Comparison of ENCODE assay signal across 15 mouse cellular contexts in the genomic region with DNA sequence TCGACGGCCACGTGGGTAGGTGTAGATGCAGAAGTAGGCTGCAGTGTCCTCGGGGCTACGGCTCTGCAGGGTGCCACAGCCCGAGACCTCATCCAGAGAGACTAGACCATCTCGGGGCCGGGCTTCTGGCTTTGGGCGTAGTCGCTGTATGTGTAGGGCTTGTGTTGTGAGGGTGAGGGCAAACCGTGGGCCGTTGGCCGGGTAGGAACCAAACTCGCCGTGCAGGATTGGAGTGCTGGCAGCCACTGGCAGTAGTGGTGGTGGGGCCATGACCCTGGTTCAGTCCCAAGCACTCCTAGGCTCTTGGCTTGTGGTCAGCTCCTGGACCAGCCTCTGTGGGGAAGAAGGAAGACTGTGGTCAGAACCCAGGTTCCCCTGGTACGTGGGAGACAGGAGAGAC. TPM values are rescaled to one million over a fixed set of nuclear protein-coding genes. Genes with fewer than 3 reads are reported as not detected.
A peak's percentile ranks its signal among the peaks of the same experiment; 100 is the strongest.
DNase-seq lines count a peak whose midpoint lies in the region; ATAC-seq and TF ChIP-seq lines count a peak whose summit lies in the region.
"Had no signal": no experiment of that assay in that cellular context is flagged by ENCODE, and none has a peak within 500 bp of the region (broad histone marks: within the 10 kb centered on the region; RNA-seq: fewer than 3 reads in every experiment).

No protein-coding gene starts in this region.

- H3K27me3 ChIP-seq in forebrain, embryonic 13.5 days = no peaks in the 10 kb centered on the region
- H3K27me3 ChIP-seq in forebrain, embryonic 12.5 days = no peaks in the 10 kb centered on the region
- no peaks in the 10 kb centered on the region for H3K27me3 ChIP-seq in kidney, postnatal 0 days (ENCODE audit: insufficient read depth, low read length)
- no peaks in the 10 kb centered on the region for H3K27me3 ChIP-seq in kidney, embryonic 16.5 days (ENCODE audit: insufficient read depth, low read length)
- H3K27me3 ChIP-seq in E14TG2a.4 (ENCODE audit: insufficient read depth, low read length) = no peaks in the 10 kb centered on the region
- no peaks in the 10 kb centered on the region for H3K27me3 ChIP-seq in intestine, embryonic 15.5 days (replicated peaks)
- H3K27me3 ChIP-seq: heart, embryonic 15.5 days; limb, embryonic 15.5 days had no signal

- no peak for TF ChIP-seq CTCF in kidney, postnatal 0 days (IDR thresholded peaks at IDR 0.05; ENCODE audit: low read depth)
- TF ChIP-seq CTCF in E14TG2a.4 (conservative IDR thresholded peaks at IDR 0.05; ENCODE audit: low read length) = no peak

- peaks cover 40% of the 10 kb centered on the region for H3K36me3 ChIP-seq in forebrain, embryonic 13.5 days (ENCODE audit: poor library complexity, severe bottlenecking)
- peaks cover 42% of the 10 kb centered on the region for H3K36me3 ChIP-seq in forebrain, embryonic 12.5 days (replicated peaks)
- peaks cover 38% of the 10 kb centered on the region for H3K36me3 ChIP-seq in kidney, postnatal 0 days (ENCODE audit: insufficient read depth, low read length)
- H3K36me3 ChIP-seq in kidney, embryonic 16.5 days (ENCODE audit: insufficient read depth, low read length) = peaks cover 34% of the 10 kb centered on the region
- H3K36me3 ChIP-seq in E14TG2a.4 (ENCODE audit: insufficient read depth, low read length) = peaks cover 69% of the 10 kb centered on the region
- peaks cover 25% of the 10 kb centered on the region for H3K36me3 ChIP-seq in intestine, embryonic 15.5 days

- H3K4me3 ChIP-seq in forebrain, embryonic 13.5 days = no peak overlapping the region
- H3K4me3 ChIP-seq in forebrain, embryonic 12.5 days (replicated peaks) = no peak overlapping the region
- no peak overlapping the region for H3K4me3 ChIP-seq in kidney, postnatal 0 days (replicated peaks; ENCODE audit: low read depth, low read length)
- no peak overlapping the region for H3K4me3 ChIP-seq in kidney, embryonic 16.5 days (ENCODE audit: low read length)
- 0 out of 2 replicates have a peak overlapping the region, but pooled peaks have one; percentile 29 for H3K4me3 ChIP-seq in E14TG2a.4 (replicated peaks; ENCODE audit: low read length)
- peak overlapping the region; percentile 71; the same call in 1 of the 2 replicates for H3K4me3 ChIP-seq in intestine, embryonic 15.5 days (replicated peaks)

- H3K9ac ChIP-seq in forebrain, embryonic 13.5 days = peak overlapping the region; percentile 4; the same call in 1 of the 2 replicates
- H3K9ac ChIP-seq in forebrain, embryonic 12.5 days = no peak overlapping the region
- H3K9ac ChIP-seq in kidney, postnatal 0 days (ENCODE audit: low read depth, low read length) = no peak overlapping the region
- no peak overlapping the region for H3K9ac ChIP-seq in kidney, embryonic 16.5 days (replicated peaks; ENCODE audit: low read length)
- H3K9ac ChIP-seq in intestine, embryonic 15.5 days = peak overlapping the region; percentile 28; the same call in 1 of the 2 replicates
- H3K9ac ChIP-seq: limb, embryonic 15.5 days had no signal

- no peak overlapping the region for H3K27ac ChIP-seq in forebrain, embryonic 13.5 days
- H3K27ac ChIP-seq in forebrain, embryonic 12.5 days = no peak overlapping the region
- H3K27ac ChIP-seq in kidney, postnatal 0 days = peak overlapping the region; percentile 42; the same call in 1 of the 2 replicates
- H3K27ac ChIP-seq in kidney, embryonic 16.5 days (ENCODE audit: low read length) = no peak overlapping the region
- peak overlapping the region; percentile 95 for H3K27ac ChIP-seq in intestine, embryonic 15.5 days
- H3K27ac ChIP-seq: heart, embryonic 15.5 days; hindbrain, postnatal 0 days had no signal

- no peaks in the 10 kb centered on the region for H3K9me3 ChIP-seq in forebrain, embryonic 13.5 days (replicated peaks)
- no peaks in the 10 kb centered on the region for H3K9me3 ChIP-seq in forebrain, embryonic 12.5 days
- no peaks in the 10 kb centered on the region for H3K9me3 ChIP-seq in kidney, postnatal 0 days (replicated peaks; ENCODE audit: low read length)
- no peaks in the 10 kb centered on the region for H3K9me3 ChIP-seq in kidney, embryonic 16.5 days (ENCODE audit: low read length)
- H3K9me3 ChIP-seq in E14TG2a.4 (ENCODE audit: low read length) = no peaks in the 10 kb centered on the region
- H3K9me3 ChIP-seq in intestine, embryonic 15.5 days = no peaks in the 10 kb centered on the region
- H3K9me3 ChIP-seq: heart, embryonic 15.5 days; limb, embryonic 15.5 days had no signal

- no peak for ATAC-seq in forebrain, embryonic 13.5 days
- no peak for ATAC-seq in forebrain, embryonic 12.5 days (ENCODE audit: low FRiP score)
- no peak for ATAC-seq in kidney, postnatal 0 days (replicated peaks; ENCODE audit: low FRiP score, low read depth)
- no peak for ATAC-seq in kidney, embryonic 16.5 days (ENCODE audit: low FRiP score, low TSS enrichment)
- ATAC-seq in intestine, embryonic 15.5 days = no peak
- ATAC-seq: hindbrain, postnatal 0 days had no signal

- WGBS in forebrain, embryonic 13.5 days = 93% methylated on average over 16 of the region's 16 CpGs
- WGBS in forebrain, embryonic 12.5 days = 94% methylated on average over 16 of the region's 16 CpGs
- WGBS in kidney, postnatal 0 days = 91% methylated on average over 16 of the region's 16 CpGs
- WGBS in kidney, embryonic 16.5 days = 93% methylated on average over 16 of the region's 16 CpGs
- WGBS in intestine, embryonic 15.5 days = 84% methylated on average over 16 of the region's 16 CpGs

- no peak overlapping the region for H3K4me2 ChIP-seq in forebrain, embryonic 13.5 days
- no peak overlapping the region for H3K4me2 ChIP-seq in forebrain, embryonic 12.5 days
- H3K4me2 ChIP-seq in kidney, postnatal 0 days (ENCODE audit: low read length) = no peak overlapping the region
- no peak overlapping the region for H3K4me2 ChIP-seq in kidney, embryonic 16.5 days (replicated peaks; ENCODE audit: low read depth, low read length)
- peak overlapping the region; percentile 83 for H3K4me2 ChIP-seq in intestine, embryonic 15.5 days (replicated peaks)

- H3K4me1 ChIP-seq in forebrain, embryonic 13.5 days = peaks cover 52% of the 10 kb centered on the region
- peaks cover 47% of the 10 kb centered on the region for H3K4me1 ChIP-seq in forebrain, embryonic 12.5 days
- H3K4me1 ChIP-seq in kidney, postnatal 0 days (replicated peaks; ENCODE audit: insufficient read depth, low read length) = peaks cover 17% of the 10 kb centered on the region
- peaks cover 39% of the 10 kb centered on the region for H3K4me1 ChIP-seq in kidney, embryonic 16.5 days (ENCODE audit: insufficient read depth, low read length)
- peaks cover 82% of the 10 kb centered on the region for H3K4me1 ChIP-seq in E14TG2a.4 (replicated peaks; ENCODE audit: low read depth, low read length)
- peaks cover 59% of the 10 kb centered on the region for H3K4me1 ChIP-seq in intestine, embryonic 15.5 days (replicated peaks)

- no peak for DNase-seq in kidney, postnatal 0 days (ENCODE audit: low spot score)
- no peak for DNase-seq in frontal cortex, postnatal 25 days (ENCODE audit: low spot score in 2 of 2)
- DNase-seq in left cerebral cortex, adult 18-20 months (ENCODE audit: low spot score in 2 of 2) = no peak
- DNase-seq: embryo, embryonic 11 days; thymus, postnatal 14 days had no signal

RNA-seq across cellular contexts. Expression of gene Rpl18, which starts 1.9 kb away (rescaled TPM):
- 808 and 823 TPM in 2 replicates for polyA plus RNA-seq in forebrain, embryonic 13.5 days (2015; fragmentation: Nextera tagmentation; extraction: Ambion mirVana)
- polyA plus RNA-seq in forebrain, embryonic 12.5 days (2016; fragmentation: Nextera tagmentation; extraction: Ambion mirVana) = 707 and 745 TPM in 2 replicates
- polyA plus RNA-seq in kidney, postnatal 0 days (2015; fragmentation: Nextera tagmentation; extraction: Ambion mirVana) = 1,049 and 1,142 TPM in 2 replicates
- 1,042 and 1,047 TPM in 2 replicates for polyA plus RNA-seq in kidney, embryonic 16.5 days (2015; fragmentation: Nextera tagmentation; extraction: Ambion mirVana)
- 1,110 and 1,134 TPM in 2 replicates for polyA plus RNA-seq in intestine, embryonic 15.5 days (2015; fragmentation: Nextera tagmentation; extraction: Ambion mirVana)
- total RNA-seq in left cerebral cortex, adult 18-20 months (2021) = 100 to 1,000 TPM; 331 to 369 TPM

RNA-seq across cellular contexts. Expression of gene Sphk2, which starts 4.4 kb away (rescaled TPM):
- polyA plus RNA-seq in forebrain, embryonic 13.5 days (2015; fragmentation: Nextera tagmentation; extraction: Ambion mirVana) = 25.3 and 29.7 TPM in 2 replicates
- 26.5 and 30.1 TPM in 2 replicates for polyA plus RNA-seq in forebrain, embryonic 12.5 days (2016; fragmentation: Nextera tagmentation; extraction: Ambion mirVana)
- polyA plus RNA-seq in kidney, postnatal 0 days (2015; fragmentation: Nextera tagmentation; extraction: Ambion mirVana) = 20.8 and 22.3 TPM in 2 replicates
- polyA plus RNA-seq in kidney, embryonic 16.5 days (2015; fragmentation: Nextera tagmentation; extraction: Ambion mirVana) = 36.2 and 36.7 TPM in 2 replicates
- polyA plus RNA-seq in intestine, embryonic 15.5 days (2015; fragmentation: Nextera tagmentation; extraction: Ambion mirVana) = 38.1 and 41.6 TPM in 2 replicates
- 10 to 100 TPM; 32.3 to 33.0 TPM for total RNA-seq in left cerebral cortex, adult 18-20 months (2021)

RNA-seq across cellular contexts. Expression of gene Fam83e, which starts 7.6 kb away (rescaled TPM):
- 1.3 TPM in 2 replicates for polyA plus RNA-seq in forebrain, embryonic 13.5 days (2015; fragmentation: Nextera tagmentation; extraction: Ambion mirVana)
- 1.1 and 1.5 TPM in 2 replicates for polyA plus RNA-seq in forebrain, embryonic 12.5 days (2016; fragmentation: Nextera tagmentation; extraction: Ambion mirVana)
- 0.23 and 0.28 TPM in 2 replicates for polyA plus RNA-seq in kidney, postnatal 0 days (2015; fragmentation: Nextera tagmentation; extraction: Ambion mirVana)
- polyA plus RNA-seq in kidney, embryonic 16.5 days (2015; fragmentation: Nextera tagmentation; extraction: Ambion mirVana) = 1.1 and 1.2 TPM in 2 replicates
- 19.7 and 22.4 TPM in 2 replicates for polyA plus RNA-seq in intestine, embryonic 15.5 days (2015; fragmentation: Nextera tagmentation; extraction: Ambion mirVana)
- total RNA-seq in left cerebral cortex, adult 18-20 months (2021) = under 1 TPM in 1 of 2 experiments, not detected in 1; 0.21 TPM

RNA-seq across cellular contexts. Expression of gene Dbp, which starts 8.5 kb away (rescaled TPM):
- 2.5 and 3.0 TPM in 2 replicates for polyA plus RNA-seq in forebrain, embryonic 13.5 days (2015; fragmentation: Nextera tagmentation; extraction: Ambion mirVana)
- polyA plus RNA-seq in forebrain, embryonic 12.5 days (2016; fragmentation: Nextera tagmentation; extraction: Ambion mirVana) = 3.8 and 3.9 TPM in 2 replicates
- 8.4 and 8.6 TPM in 2 replicates for polyA plus RNA-seq in kidney, postnatal 0 days (2015; fragmentation: Nextera tagmentation; extraction: Ambion mirVana)
- polyA plus RNA-seq in kidney, embryonic 16.5 days (2015; fragmentation: Nextera tagmentation; extraction: Ambion mirVana) = 4.1 and 4.3 TPM in 2 replicates
- 3.1 and 3.4 TPM in 2 replicates for polyA plus RNA-seq in intestine, embryonic 15.5 days (2015; fragmentation: Nextera tagmentation; extraction: Ambion mirVana)
- total RNA-seq in left cerebral cortex, adult 18-20 months (2021) = 10 to 100 TPM; 63.1 to 84.6 TPM

RNA-seq across cellular contexts. Expression of gene Spaca4, which starts 12.2 kb away (rescaled TPM):
- not detected in 2 replicates for polyA plus RNA-seq in forebrain, embryonic 13.5 days (2015; fragmentation: Nextera tagmentation; extraction: Ambion mirVana)
- polyA plus RNA-seq in forebrain, embryonic 12.5 days (2016; fragmentation: Nextera tagmentation; extraction: Ambion mirVana) = not detected in 2 replicates
- not detected in 2 replicates for polyA plus RNA-seq in kidney, postnatal 0 days (2015; fragmentation: Nextera tagmentation; extraction: Ambion mirVana)
- not detected in 2 replicates for polyA plus RNA-seq in kidney, embryonic 16.5 days (2015; fragmentation: Nextera tagmentation; extraction: Ambion mirVana)
- polyA plus RNA-seq in intestine, embryonic 15.5 days (2015; fragmentation: Nextera tagmentation; extraction: Ambion mirVana) = 0.49 and 0.74 TPM in 2 replicates
- not detected for total RNA-seq in left cerebral cortex, adult 18-20 months (2021)
- total RNA-seq: hindbrain, postnatal 0 days; layer of hippocampus, postnatal 25 days; megakaryocyte progenitor cell, adult 5-6 weeks had no signal
- polyA plus RNA-seq: heart, embryonic 15.5 days; hindbrain, postnatal 0 days; limb, embryonic 15.5 days had no signal

Comparison
In these comparisons a context has a peak if more than half of its experiments do, and no peak if none do; other contexts are left out.
1. H3K27ac ChIP-seq: peak in kidney, postnatal 0 days (single experiment) and intestine, embryonic 15.5 days (single experiment); none in forebrain, embryonic 13.5 days (single experiment), forebrain, embryonic 12.5 days (single experiment) and kidney, embryonic 16.5 days (single experiment).
2. H3K9ac ChIP-seq: peak in forebrain, embryonic 13.5 days (single experiment) and intestine, embryonic 15.5 days (single experiment); none in forebrain, embryonic 12.5 days (single experiment), kidney, postnatal 0 days (single experiment) and kidney, embryonic 16.5 days (single experiment).
3. H3K4me3 ChIP-seq: peak in E14TG2a.4 (single experiment) and intestine, embryonic 15.5 days (single experiment); none in forebrain, embryonic 13.5 days (single experiment), forebrain, embryonic 12.5 days (single experiment), kidney, postnatal 0 days (single experiment) and kidney, embryonic 16.5 days (single experiment).